Mouse (Mus musculus) neural tube, embryonic 12.5 days (tissue): Measurements from ENCODE around the gene Pcsk5. TPM values are rescaled to one million over a fixed set of nuclear protein-coding genes. Genes with fewer than 3 reads are reported as not detected.

Experiments
- ATAC-seq: fragments of 200-750 bp; cut with Nextera tagmentation; 2 replicates; pipeline ENCODE4 v1.8.0; 2017; ENCODE audit warnings: low read depth, mild to moderate bottlenecking, moderate TSS enrichment, moderate library complexity; ENCODE audit not compliant: low FRiP score
- H3K27ac ChIP-seq: fragments of 300-500 bp; sonication (generic); 2 replicates; pipeline ENCODE4 v1.5.1; 2016
- H3K27me3 ChIP-seq: fragments of 300-500 bp; sonication (generic); replicated peaks from 2 replicates; pipeline ENCODE4 v1.6.1; 2016; ENCODE audit warnings: mild to moderate bottlenecking
- H3K36me3 ChIP-seq: fragments of 300-500 bp; sonication (generic); 2 replicates; pipeline ENCODE4 v1.6.1; 2016; ENCODE audit warnings: mild to moderate bottlenecking
- H3K4me1 ChIP-seq: fragments of 300-500 bp; sonication (generic); 2 replicates; pipeline ENCODE4 v1.6.1; 2016
- H3K4me2 ChIP-seq: fragments of 300-500 bp; sonication (generic); replicated peaks from 2 replicates; pipeline ENCODE4 v1.6.1; 2016; ENCODE audit warnings: mild to moderate bottlenecking
- H3K4me3 ChIP-seq: fragments of 300-500 bp; sonication (generic); 2 replicates; pipeline ENCODE4 v1.5.1; 2016
- H3K9ac ChIP-seq: fragments of 300-500 bp; sonication (generic); 2 replicates; pipeline ENCODE4 v1.6.1; 2016; ENCODE audit warnings: mild to moderate bottlenecking
- H3K9me3 ChIP-seq: fragments of 300-500 bp; sonication (generic); 2 replicates; pipeline ENCODE4 v1.6.1; 2016; ENCODE audit warnings: mild to moderate bottlenecking
- WGBS: fragments of 180-500 bp; shearing (Covaris S2); methylation state at CpG from one replicate; pipeline ENCODE4 v1.1.7; 2016; 5-methylcytosine and 5-hydroxymethylcytosine counted together
- polyA plus RNA-seq: library from polyadenylated mRNA; unstranded; fragments of >200 nt; fragmentation: Nextera tagmentation; extraction: Ambion mirVana; gene quantifications from 2 replicates; pipeline ENCODE4 v1.2.1, GENCODE M21; 2016

Gene Pcsk5
- 10.4 and 10.9 TPM in 2 replicates for polyA plus RNA-seq

DNA sequence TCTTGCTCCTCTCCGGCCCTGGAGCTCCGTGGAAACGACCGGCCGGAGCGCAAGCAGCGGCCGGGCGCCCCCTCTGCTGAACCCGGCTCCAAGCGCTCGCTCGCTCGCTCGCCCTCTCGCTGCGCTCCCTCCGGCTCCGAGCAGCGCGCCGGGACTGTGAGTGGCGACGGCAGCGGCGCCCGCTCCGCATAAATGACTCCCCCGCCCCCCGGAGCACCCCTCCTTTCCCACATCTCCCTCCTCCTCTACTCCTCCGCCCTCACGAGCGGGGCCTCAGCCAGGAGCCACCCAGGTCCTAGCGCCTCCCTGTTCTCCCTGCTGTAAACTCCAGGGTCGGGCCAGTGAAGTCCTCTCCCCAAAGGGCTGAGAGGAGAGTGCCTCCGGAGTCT lies at the start of gene Pcsk5:
Pcsk5 (minus strand) TSS at position 162 of the 389 bp plus-strand sequence.
- WGBS = under 1% methylated on average over 36 of the region's 36 CpGs
- Histone ChIP-seq H3K4me3 (peak within 1 kb of the TSS; percentile 72), H3K4me1 (peaks cover 15% of the 10 kb centered on the region), H3K27me3 (peaks cover 11% of the 10 kb centered on the region; the same call in 1 of the 2 replicates), H3K9ac (peak within 1 kb of the TSS; percentile 77), H3K9me3 (no peaks in the 10 kb centered on the region), H3K4me2 (peak within 1 kb of the TSS; percentile 90), H3K27ac (peak within 1 kb of the TSS; percentile 50), H3K36me3 (no peaks in the 10 kb centered on the region)
- ATAC-seq = peak; percentile 96

DNA sequence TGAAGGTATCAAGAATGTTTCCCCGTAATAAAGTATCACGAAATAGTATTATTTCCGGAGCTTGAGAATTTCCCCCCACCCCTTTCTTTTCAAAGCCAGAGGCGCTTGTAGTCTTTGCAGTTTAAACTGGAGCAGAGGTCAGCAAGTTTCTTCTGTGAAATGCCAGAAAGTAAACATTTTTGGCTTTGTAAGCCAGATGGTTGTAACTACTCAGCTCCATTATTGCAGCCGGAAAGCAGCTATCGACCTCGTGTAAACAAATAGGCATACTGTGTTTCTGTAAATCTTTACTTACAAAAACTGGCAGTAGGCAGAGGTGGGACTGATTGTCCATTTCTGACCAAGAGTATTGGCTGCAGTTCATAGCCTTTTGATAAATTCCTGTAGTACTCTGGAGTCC lies 38.4 kb upstream of the Pcsk5 start:
- Histone ChIP-seq H3K27ac (no peak overlapping the region), H3K4me1 (no peaks in the 10 kb centered on the region), H3K36me3 (no peaks in the 10 kb centered on the region), H3K4me2 (no peak overlapping the region), H3K27me3 (no peaks in the 10 kb centered on the region), H3K9ac (no peak overlapping the region), H3K4me3 (no peak overlapping the region), H3K9me3 (no peaks in the 10 kb centered on the region)
- 85% methylated on average over 7 of the region's 7 CpGs for WGBS
- ATAC-seq = no peak

DNA sequence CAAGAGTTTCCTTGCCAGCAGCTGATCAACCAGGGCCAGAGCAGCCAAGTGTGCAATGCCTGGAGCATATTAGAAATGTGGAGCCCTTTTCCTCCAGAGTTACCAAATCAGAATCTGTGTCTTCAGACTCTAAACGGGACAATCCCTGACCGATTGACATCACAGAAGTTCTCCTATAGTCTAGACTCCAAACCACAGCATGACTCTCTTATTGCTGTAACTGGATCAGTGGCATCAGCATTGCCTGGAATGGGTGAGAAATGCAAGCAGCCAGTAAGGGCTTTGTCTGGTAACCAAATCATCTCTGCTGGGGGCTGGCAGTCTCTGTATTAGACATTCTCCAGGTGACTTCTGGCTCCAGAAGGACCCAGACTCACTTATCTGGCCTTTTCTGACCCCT lies 37.0 kb upstream of the Pcsk5 start:
- no peak overlapping the region for H3K27ac ChIP-seq
- H3K9ac ChIP-seq = no peak overlapping the region
- no peaks in the 10 kb centered on the region for H3K4me1 ChIP-seq
- no peak for ATAC-seq
- H3K27me3 ChIP-seq = no peaks in the 10 kb centered on the region
- H3K36me3 ChIP-seq = no peaks in the 10 kb centered on the region
- H3K9me3 ChIP-seq = no peaks in the 10 kb centered on the region
- H3K4me3 ChIP-seq = no peak overlapping the region
- no peak overlapping the region for H3K4me2 ChIP-seq
- 86% methylated on average over 2 of the region's 2 CpGs for WGBS

GRCm38 (mm10) chr19:17873755-17874154 lies 36.3 kb upstream of the Pcsk5 start:
- Histone ChIP-seq H3K4me3 (no peak overlapping the region), H3K36me3 (no peaks in the 10 kb centered on the region), H3K27ac (no peak overlapping the region), H3K9me3 (no peaks in the 10 kb centered on the region), H3K9ac (no peak overlapping the region), H3K27me3 (no peaks in the 10 kb centered on the region), H3K4me1 (no peaks in the 10 kb centered on the region), H3K4me2 (no peak overlapping the region)
- no peak for ATAC-seq
- WGBS = 57% methylated on average over 2 of the region's 2 CpGs

GRCm38 (mm10) chr19:17866317-17866891 lies 29.0 kb upstream of the Pcsk5 start:
- no peak for ATAC-seq
- WGBS = 74% methylated on average over 3 of the region's 3 CpGs
- H3K4me1 ChIP-seq = no peaks in the 10 kb centered on the region
- no peak overlapping the region for H3K9ac ChIP-seq
- no peaks in the 10 kb centered on the region for H3K36me3 ChIP-seq
- no peaks in the 10 kb centered on the region for H3K27me3 ChIP-seq
- no peak overlapping the region for H3K27ac ChIP-seq
- no peaks in the 10 kb centered on the region for H3K9me3 ChIP-seq
- H3K4me2 ChIP-seq = no peak overlapping the region
- H3K4me3 ChIP-seq = no peak overlapping the region

DNA sequence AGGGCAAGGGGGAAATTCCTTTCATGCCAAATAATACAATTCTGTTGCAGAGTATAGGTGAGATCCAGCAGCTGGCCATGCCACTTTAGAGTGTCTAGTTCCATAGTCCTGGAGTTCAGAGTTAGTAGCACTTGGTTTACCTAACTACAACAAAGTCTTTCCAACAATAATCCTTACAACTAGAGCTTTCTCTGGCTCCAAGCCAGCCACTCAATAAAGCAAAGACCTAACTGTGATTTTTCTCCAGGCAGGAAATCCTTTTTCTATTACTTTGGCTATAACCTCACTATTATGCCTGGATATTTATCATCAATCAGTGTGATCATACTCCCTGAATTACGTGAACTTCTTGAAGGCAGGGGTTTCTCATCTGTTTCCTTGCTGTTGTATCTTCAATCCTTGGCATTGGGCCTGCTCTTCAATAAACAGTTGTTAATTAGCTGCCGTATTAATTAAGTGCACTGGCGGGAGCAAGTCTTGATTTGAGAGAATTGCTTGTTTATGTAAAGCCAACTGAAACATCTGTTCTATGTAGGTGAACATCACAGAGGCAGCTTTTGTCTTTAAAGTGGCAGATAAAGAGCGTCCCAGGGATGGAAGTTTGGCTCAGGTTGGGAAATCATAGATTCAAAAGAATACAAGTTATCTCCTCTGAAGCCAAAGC lies 23.1 kb upstream of the Pcsk5 start:
- Histone ChIP-seq H3K9me3 (no peaks in the 10 kb centered on the region), H3K27ac (no peak overlapping the region), H3K36me3 (no peaks in the 10 kb centered on the region), H3K4me3 (no peak overlapping the region), H3K9ac (no peak overlapping the region), H3K27me3 (no peaks in the 10 kb centered on the region), H3K4me2 (no peak overlapping the region), H3K4me1 (no peaks in the 10 kb centered on the region)
- no peak for ATAC-seq
- 75% methylated on average over 4 of the region's 4 CpGs for WGBS

- Histone ChIP-seq H3K27me3 (no peaks in the 10 kb centered on the region), H3K36me3 (no peaks in the 10 kb centered on the region), H3K4me3 (no peak overlapping the region), H3K9me3 (no peaks in the 10 kb centered on the region), H3K27ac (no peak overlapping the region), H3K4me1 (no peaks in the 10 kb centered on the region), H3K9ac (no peak overlapping the region), H3K4me2 (no peak overlapping the region)
- 74% methylated on average over 3 of the region's 3 CpGs for WGBS
- ATAC-seq = no peak
Observed at GRCm38 (mm10) chr19:17856741-17857140, 19.3 kb upstream of the Pcsk5 start.

GRCm38 (mm10) chr19:17848417-17848816 lies 11.0 kb upstream of the Pcsk5 start:
- Histone ChIP-seq H3K27me3 (no peaks in the 10 kb centered on the region), H3K27ac (no peak overlapping the region), H3K9me3 (no peaks in the 10 kb centered on the region), H3K4me3 (no peak overlapping the region), H3K36me3 (no peaks in the 10 kb centered on the region), H3K4me1 (no peaks in the 10 kb centered on the region), H3K9ac (no peak overlapping the region), H3K4me2 (no peak overlapping the region)
- 86% methylated on average over 2 of the region's 2 CpGs for WGBS
- no peak for ATAC-seq

- ATAC-seq = no peak
- H3K9me3 ChIP-seq = no peaks in the 10 kb centered on the region
- WGBS = 62% methylated on average over 5 of the region's 5 CpGs
- no peak overlapping the region for H3K4me2 ChIP-seq
- H3K4me3 ChIP-seq = no peak overlapping the region
- no peaks in the 10 kb centered on the region for H3K4me1 ChIP-seq
- no peaks in the 10 kb centered on the region for H3K36me3 ChIP-seq
- no peak overlapping the region for H3K27ac ChIP-seq
- no peak overlapping the region for H3K9ac ChIP-seq
- no peaks in the 10 kb centered on the region for H3K27me3 ChIP-seq
Observed at GRCm38 (mm10) chr19:17845967-17846366, 8.5 kb upstream of the Pcsk5 start.

- H3K4me1 ChIP-seq = peaks cover 2% of the 10 kb centered on the region
- H3K4me3 ChIP-seq = no peak overlapping the region
- 89% methylated on average over 2 of the region's 2 CpGs for WGBS
- no peaks in the 10 kb centered on the region for H3K9me3 ChIP-seq
- no peak overlapping the region for H3K27ac ChIP-seq
- H3K27me3 ChIP-seq = no peaks in the 10 kb centered on the region
- H3K4me2 ChIP-seq = no peak overlapping the region
- no peak overlapping the region for H3K9ac ChIP-seq
- H3K36me3 ChIP-seq = no peaks in the 10 kb centered on the region
- no peak for ATAC-seq
Observed at GRCm38 (mm10) chr19:17841586-17841985, 4.2 kb upstream of the Pcsk5 start.

GRCm38 (mm10) chr19:17839856-17840255 lies 2.4 kb upstream of the Pcsk5 start:
- H3K27me3 ChIP-seq = peaks cover 11% of the 10 kb centered on the region; the same call in 1 of the 2 replicates
- peaks cover 15% of the 10 kb centered on the region for H3K4me1 ChIP-seq
- H3K4me3 ChIP-seq = no peak overlapping the region
- no peak for ATAC-seq
- WGBS = 84% methylated on average over 1 of the region's 1 CpGs
- H3K27ac ChIP-seq = no peak overlapping the region
- no peaks in the 10 kb centered on the region for H3K9me3 ChIP-seq
- H3K4me2 ChIP-seq = no peak overlapping the region
- no peak overlapping the region for H3K9ac ChIP-seq
- H3K36me3 ChIP-seq = no peaks in the 10 kb centered on the region

GRCm38 (mm10) chr19:17836566-17837470 lies 614 bp downstream of the Pcsk5 start:
- Histone ChIP-seq H3K4me2 (peak overlapping the region; percentile 90), H3K9me3 (no peaks in the 10 kb centered on the region), H3K27me3 (peaks cover 11% of the 10 kb centered on the region; the same call in 1 of the 2 replicates), H3K27ac (peak overlapping the region; percentile 50), H3K9ac (peak overlapping the region; percentile 77), H3K4me1 (peaks cover 15% of the 10 kb centered on the region), H3K36me3 (no peaks in the 10 kb centered on the region), H3K4me3 (peak overlapping the region; percentile 72)
- peak; percentile 91 for ATAC-seq
- under 1% methylated on average over 72 of the region's 72 CpGs for WGBS
